Comparison of ENCODE assay signal across 8 mouse cellular contexts in the genomic region with DNA sequence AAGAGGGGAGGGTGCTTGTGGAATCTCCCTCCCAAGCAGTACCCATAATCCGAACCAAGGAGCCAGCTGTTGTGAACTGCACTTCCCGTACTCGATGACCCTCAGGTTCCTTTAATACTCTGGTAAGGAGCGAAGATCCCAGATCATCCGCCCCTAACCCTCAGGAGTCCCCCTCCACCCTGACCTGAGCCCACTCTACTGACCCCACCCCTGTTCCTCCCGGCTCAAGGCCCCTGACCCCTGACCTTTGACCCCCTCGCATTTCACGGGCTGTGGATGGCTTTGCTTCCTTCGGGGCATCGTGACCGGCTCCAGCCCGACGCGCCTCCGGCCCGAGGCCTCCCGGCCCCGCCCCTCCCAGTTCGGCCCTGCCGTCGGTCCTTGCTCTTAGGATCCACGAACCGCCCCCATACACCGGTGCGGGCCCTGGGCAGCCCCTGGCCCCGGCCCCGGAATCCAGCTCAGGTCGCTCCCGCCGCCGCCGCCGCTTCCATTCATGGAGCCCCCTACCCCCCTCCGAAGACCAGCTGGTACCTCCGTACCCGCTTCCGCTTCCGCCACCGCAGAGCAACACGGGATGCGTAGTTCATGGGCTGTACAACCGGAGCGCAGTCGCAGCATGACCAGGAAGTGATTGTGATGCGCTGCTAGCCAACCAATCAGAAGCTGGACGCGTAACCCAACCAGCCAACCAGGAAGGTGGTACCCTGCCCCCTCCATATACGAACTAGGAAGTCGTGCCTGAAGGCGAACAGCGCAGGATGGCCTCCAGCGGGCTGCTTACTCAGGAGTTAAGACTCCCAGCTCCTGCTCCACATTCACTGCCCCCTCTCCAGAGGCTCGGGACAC. TPM values are rescaled to one million over a fixed set of nuclear protein-coding genes. Genes with fewer than 3 reads are reported as not detected.
DNase-seq lines count a peak whose midpoint lies in the region; ATAC-seq and TF ChIP-seq lines count a peak whose summit lies in the region.

A gene (minus strand): TSS at position 562 of the 849 bp plus-strand sequence.

- peak; percentile 96 for DNase-seq in c-Kit-positive CD71-positive TER-119-positive erythroid progenitor cells, embryonic 14.5 days (ENCODE audit: low spot score)
- DNase-seq in heart, postnatal 0 days (ENCODE audit: low spot score): peak; percentile 100
- DNase-seq in kidney, postnatal 4 days: peak; percentile 94 to 97

- H3K27ac ChIP-seq in forebrain, embryonic 12.5 days: peak within 1 kb of the TSS; percentile 79
- H3K27ac ChIP-seq in heart, postnatal 0 days (ENCODE audit: low read depth): peak within 1 kb of the TSS; percentile 85
- H3K27ac ChIP-seq in liver, embryonic 16.5 days (ENCODE audit: low read length): peak within 1 kb of the TSS; percentile 84
- H3K27ac ChIP-seq in neural tube, embryonic 13.5 days (replicated peaks): peak within 1 kb of the TSS; percentile 89
- peak within 1 kb of the TSS; percentile 97 for H3K27ac ChIP-seq in testis, adult 2 months (ENCODE audit: control insufficient read depth, insufficient read depth, low read depth, low read length)

- no peaks in the 10 kb centered on the region for H3K9me3 ChIP-seq in E14TG2a.4 (ENCODE audit: low read length)
- peaks cover 5% of the 10 kb centered on the region for H3K9me3 ChIP-seq in forebrain, embryonic 12.5 days
- H3K9me3 ChIP-seq in heart, postnatal 0 days (replicated peaks; ENCODE audit: control insufficient read depth, low read length): 0 out of 2 replicates have a peak, but pooled peaks cover 4% of the 10 kb centered on the region
- no peaks in the 10 kb centered on the region for H3K9me3 ChIP-seq in liver, embryonic 16.5 days (replicated peaks; ENCODE audit: control insufficient read depth, low read length)
- H3K9me3 ChIP-seq in neural tube, embryonic 13.5 days: peaks cover 5% of the 10 kb centered on the region

- no peak for TF ChIP-seq CTCF in E14TG2a.4 (conservative IDR thresholded peaks at IDR 0.05; ENCODE audit: low read length)
- TF ChIP-seq CTCF in heart, postnatal 0 days (IDR thresholded peaks at IDR 0.05; ENCODE audit: low read depth): no peak
- peak; percentile 38; the same call in 1 of the 2 replicates for TF ChIP-seq CTCF in testis, adult 2 months (IDR thresholded peaks at IDR 0.05; ENCODE audit: control insufficient read depth, insufficient read depth, insufficient replicate concordance, low read depth, low read length)

- peak within 1 kb of the TSS; percentile 90 for H3K9ac ChIP-seq in forebrain, embryonic 12.5 days
- peak within 1 kb of the TSS; percentile 83 for H3K9ac ChIP-seq in heart, postnatal 0 days (replicated peaks; ENCODE audit: low read depth, low read length)
- H3K9ac ChIP-seq in liver, embryonic 16.5 days (ENCODE audit: low read depth, low read length): peak within 1 kb of the TSS; percentile 83
- peak within 1 kb of the TSS; percentile 94 for H3K9ac ChIP-seq in neural tube, embryonic 13.5 days

- H3K4me3 ChIP-seq in E14TG2a.4 (replicated peaks; ENCODE audit: low read length): peak within 1 kb of the TSS; percentile 90
- H3K4me3 ChIP-seq in forebrain, embryonic 12.5 days (replicated peaks): peak within 1 kb of the TSS; percentile 88
- H3K4me3 ChIP-seq in heart, postnatal 0 days (ENCODE audit: low read depth, low read length): peak within 1 kb of the TSS; percentile 89
- H3K4me3 ChIP-seq in liver, embryonic 16.5 days (ENCODE audit: low read depth, low read length): peak within 1 kb of the TSS; percentile 85
- peak within 1 kb of the TSS; percentile 85 for H3K4me3 ChIP-seq in neural tube, embryonic 13.5 days
- peak within 1 kb of the TSS; percentile 95 for H3K4me3 ChIP-seq in testis, adult 2 months (ENCODE audit: control insufficient read depth, low read depth, low read length)

- under 1% methylated on average over 52 of the region's 53 CpGs for WGBS in forebrain, embryonic 12.5 days
- under 1% methylated on average over 52 of the region's 53 CpGs for WGBS in heart, postnatal 0 days
- WGBS in liver, embryonic 16.5 days (ENCODE audit: insufficient replicate concordance): 1% methylated on average over 53 of the region's 53 CpGs
- WGBS in neural tube, embryonic 13.5 days: under 1% methylated on average over 51 of the region's 53 CpGs

- peak; percentile 93 for TF ChIP-seq POLR2A in testis, adult 2 months (IDR thresholded peaks at IDR 0.05; ENCODE audit: control insufficient read depth, low read depth, low read length)

- ATAC-seq in forebrain, embryonic 12.5 days (ENCODE audit: low FRiP score): peak; percentile 97
- peak; percentile 96 for ATAC-seq in heart, postnatal 0 days (ENCODE audit: insufficient read depth, low read depth)
- ATAC-seq in liver, embryonic 16.5 days (ENCODE audit: low read depth): peak; percentile 99
- ATAC-seq in neural tube, embryonic 13.5 days (ENCODE audit: low read depth): peak; percentile 97

- no peaks in the 10 kb centered on the region for H3K27me3 ChIP-seq in E14TG2a.4 (ENCODE audit: insufficient read depth, low read length)
- H3K27me3 ChIP-seq in forebrain, embryonic 12.5 days: no peaks in the 10 kb centered on the region
- H3K27me3 ChIP-seq in heart, postnatal 0 days (ENCODE audit: control insufficient read depth, insufficient read depth, low read length): no peaks in the 10 kb centered on the region
- H3K27me3 ChIP-seq in liver, embryonic 16.5 days (ENCODE audit: control insufficient read depth, insufficient read depth, low read depth, low read length): no peaks in the 10 kb centered on the region
- H3K27me3 ChIP-seq in neural tube, embryonic 13.5 days: no peaks in the 10 kb centered on the region
- H3K27me3 ChIP-seq in testis, adult 2 months (ENCODE audit: control insufficient read depth, insufficient read depth, low read length): no peaks in the 10 kb centered on the region

- H3K4me1 ChIP-seq in E14TG2a.4 (replicated peaks; ENCODE audit: low read depth, low read length): peaks cover 66% of the 10 kb centered on the region
- peaks cover 25% of the 10 kb centered on the region for H3K4me1 ChIP-seq in forebrain, embryonic 12.5 days
- H3K4me1 ChIP-seq in heart, postnatal 0 days (ENCODE audit: control insufficient read depth, insufficient read depth): peaks cover 9% of the 10 kb centered on the region
- peaks cover 11% of the 10 kb centered on the region for H3K4me1 ChIP-seq in liver, embryonic 16.5 days (ENCODE audit: control insufficient read depth, low read depth, low read length)
- peaks cover 31% of the 10 kb centered on the region for H3K4me1 ChIP-seq in neural tube, embryonic 13.5 days (replicated peaks)
- peaks cover 6% of the 10 kb centered on the region for H3K4me1 ChIP-seq in testis, adult 2 months (ENCODE audit: control insufficient read depth, insufficient read depth, low read length)

- TF ChIP-seq EP300 in heart, postnatal 0 days (IDR thresholded peaks at IDR 0.05; ENCODE audit: low read depth): peak; percentile 85

- H3K4me2 ChIP-seq in forebrain, embryonic 12.5 days: peak within 1 kb of the TSS; percentile 83
- H3K4me2 ChIP-seq in heart, postnatal 0 days (ENCODE audit: low read depth, low read length): peak within 1 kb of the TSS; percentile 93
- peak within 1 kb of the TSS; percentile 87 for H3K4me2 ChIP-seq in liver, embryonic 16.5 days (ENCODE audit: low read depth, low read length)
- peak within 1 kb of the TSS; percentile 93 for H3K4me2 ChIP-seq in neural tube, embryonic 13.5 days

- H3K36me3 ChIP-seq in E14TG2a.4 (ENCODE audit: insufficient read depth, low read length): peaks cover 86% of the 10 kb centered on the region
- H3K36me3 ChIP-seq in forebrain, embryonic 12.5 days (replicated peaks): peaks cover 79% of the 10 kb centered on the region
- H3K36me3 ChIP-seq in heart, postnatal 0 days (replicated peaks; ENCODE audit: control insufficient read depth, insufficient read depth, low read length): peaks cover 77% of the 10 kb centered on the region
- peaks cover 63% of the 10 kb centered on the region for H3K36me3 ChIP-seq in liver, embryonic 16.5 days (ENCODE audit: control insufficient read depth, insufficient read depth)
- peaks cover 81% of the 10 kb centered on the region for H3K36me3 ChIP-seq in neural tube, embryonic 13.5 days
- peaks cover 3% of the 10 kb centered on the region for H3K36me3 ChIP-seq in testis, adult 2 months (ENCODE audit: control insufficient read depth, insufficient read depth, low read length)

RNA-seq across cellular contexts. Expression of the gene that starts here (rescaled TPM):
- 14.3 and 17.7 TPM in 2 replicates for polyA plus RNA-seq in forebrain, embryonic 12.5 days (2016; fragmentation: Nextera tagmentation; extraction: Ambion mirVana)
- 2.9 and 30.7 TPM in 2 replicates for total RNA-seq in heart, postnatal 0 days (2014; rRNA removed; ENCODE audit: low replicate concordance)
- polyA plus RNA-seq in heart, postnatal 0 days (2015; fragmentation: Nextera tagmentation; extraction: Ambion mirVana): 2.9 and 3.4 TPM in 2 replicates
- polyA plus RNA-seq in liver, embryonic 16.5 days (2015; fragmentation: Nextera tagmentation; extraction: Ambion mirVana): 1.8 and 2.6 TPM in 2 replicates
- polyA plus RNA-seq in neural tube, embryonic 13.5 days (2015; fragmentation: Nextera tagmentation; extraction: Ambion mirVana): 15.2 and 19.3 TPM in 2 replicates
- polyA plus RNA-seq in testis, adult 2 months (2012; rRNA removed): 53.2 and 60.0 TPM in 2 replicates

Comparison
In these comparisons a context has a peak if more than half of its experiments do, and no peak if none do; other contexts are left out.
1. Peak in every context shown above with its lines: DNase-seq, ATAC-seq, H3K4me3 ChIP-seq and H3K27ac ChIP-seq.